Mouse (Mus musculus): ENCODE data around the gene Tubd1. TPM values are rescaled to one million over a fixed set of nuclear protein-coding genes. Genes with fewer than 3 reads are reported as not detected.

Tubd1 gene
- polyA plus RNA-seq, 1 experiment from 2014 or later = 9.8 TPM

- H3K4me2 ChIP-seq = peak overlapping the region; percentile 73
- no peak for ATAC-seq (ENCODE audit: insufficient read depth)
- H3K9ac ChIP-seq = peak overlapping the region; percentile 47
- no peaks in the 10 kb centered on the region for H3K9me3 ChIP-seq (replicated peaks)
- H3K27me3 ChIP-seq = no peaks in the 10 kb centered on the region
- H3K4me1 ChIP-seq (replicated peaks) = peaks cover 76% of the 10 kb centered on the region
- WGBS (ENCODE audit: insufficient replicate concordance) = 31% methylated on average over 7 of the region's 7 CpGs
- peak overlapping the region; percentile 74 for H3K27ac ChIP-seq (replicated peaks)
- peak overlapping the region; percentile 54 for H3K4me3 ChIP-seq (replicated peaks)
- peaks cover 9% of the 10 kb centered on the region; the same call in 1 of the 2 replicates for H3K36me3 ChIP-seq (replicated peaks)
Measured at GRCm38 (mm10) chr11:86584898-86585597, 40.3 kb downstream of the Tubd1 start.

- WGBS (ENCODE audit: insufficient replicate concordance) = 7% methylated on average over 3 of the region's 3 CpGs
- Histone ChIP-seq H3K9me3 (replicated peaks) (no peaks in the 10 kb centered on the region), H3K4me1 (replicated peaks) (peaks cover 70% of the 10 kb centered on the region), H3K27ac (replicated peaks) (peak overlapping the region; percentile 74), H3K4me2 (peak overlapping the region; percentile 73), H3K9ac (peak overlapping the region; percentile 47), H3K36me3 (replicated peaks) (peaks cover 9% of the 10 kb centered on the region; the same call in 1 of the 2 replicates), H3K27me3 (no peaks in the 10 kb centered on the region), H3K4me3 (replicated peaks) (peak overlapping the region; percentile 54)
- no peak for ATAC-seq (ENCODE audit: insufficient read depth)
Measured at GRCm38 (mm10) chr11:86585598-86585984, 40.8 kb downstream of the Tubd1 start.

GRCm38 (mm10) chr11:86586177-86586867 is 41.5 kb downstream of the Tubd1 start:
- ATAC-seq (ENCODE audit: insufficient read depth) = no peak
- under 1% methylated on average over 12 of the region's 12 CpGs for WGBS (ENCODE audit: insufficient replicate concordance)
- Histone ChIP-seq H3K9me3 (replicated peaks) (no peaks in the 10 kb centered on the region), H3K27ac (replicated peaks) (peak overlapping the region; percentile 79), H3K9ac (peak overlapping the region; percentile 60), H3K27me3 (no peaks in the 10 kb centered on the region), H3K4me2 (peak overlapping the region; percentile 73), H3K4me1 (replicated peaks) (peaks cover 63% of the 10 kb centered on the region), H3K36me3 (replicated peaks) (peaks cover 9% of the 10 kb centered on the region; the same call in 1 of the 2 replicates), H3K4me3 (replicated peaks) (peak overlapping the region; percentile 54)

- Histone ChIP-seq H3K4me2 (peak overlapping the region; percentile 73), H3K36me3 (replicated peaks) (peaks cover 9% of the 10 kb centered on the region; the same call in 1 of the 2 replicates), H3K27ac (replicated peaks) (peak overlapping the region; percentile 79), H3K4me3 (replicated peaks) (peak overlapping the region; percentile 54), H3K4me1 (replicated peaks) (peaks cover 58% of the 10 kb centered on the region), H3K27me3 (no peaks in the 10 kb centered on the region), H3K9ac (peak overlapping the region; percentile 60), H3K9me3 (replicated peaks) (no peaks in the 10 kb centered on the region)
- peak; percentile 82 for ATAC-seq (ENCODE audit: insufficient read depth)
- WGBS (ENCODE audit: insufficient replicate concordance) = 1% methylated on average over 15 of the region's 15 CpGs
Measured at GRCm38 (mm10) chr11:86586868-86587792, 42.3 kb downstream of the Tubd1 start.

DNA sequence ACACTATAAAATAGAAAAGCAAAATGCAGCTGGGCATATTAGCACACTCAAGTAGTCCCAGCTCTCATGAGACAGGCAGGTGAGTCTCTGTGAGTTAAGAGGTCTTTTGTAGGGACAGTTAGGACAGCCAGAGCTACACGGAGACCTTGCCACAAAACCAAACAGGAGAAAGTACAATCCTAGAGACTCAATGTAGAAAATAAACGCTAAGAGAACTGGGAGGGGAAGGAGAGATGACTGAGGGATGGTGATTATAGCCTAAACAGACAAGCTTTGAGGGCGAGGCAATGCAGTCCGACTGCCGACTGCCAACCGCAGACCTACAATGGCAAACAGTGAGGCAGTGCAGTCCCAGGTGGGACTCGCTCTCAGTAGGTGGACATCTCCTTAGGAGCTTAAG is 43.0 kb downstream of the Tubd1 start:
- Histone ChIP-seq H3K4me3 (replicated peaks) (peak overlapping the region; percentile 54), H3K27me3 (no peaks in the 10 kb centered on the region), H3K27ac (replicated peaks) (peak overlapping the region; percentile 79), H3K4me2 (peak overlapping the region; percentile 73), H3K36me3 (replicated peaks) (peaks cover 9% of the 10 kb centered on the region; the same call in 1 of the 2 replicates), H3K9me3 (replicated peaks) (no peaks in the 10 kb centered on the region), H3K4me1 (replicated peaks) (peaks cover 57% of the 10 kb centered on the region), H3K9ac (peak overlapping the region; percentile 60)
- WGBS (ENCODE audit: insufficient replicate concordance) = 18% methylated on average over 7 of the region's 7 CpGs
- ATAC-seq (ENCODE audit: insufficient read depth) = no peak

DNA sequence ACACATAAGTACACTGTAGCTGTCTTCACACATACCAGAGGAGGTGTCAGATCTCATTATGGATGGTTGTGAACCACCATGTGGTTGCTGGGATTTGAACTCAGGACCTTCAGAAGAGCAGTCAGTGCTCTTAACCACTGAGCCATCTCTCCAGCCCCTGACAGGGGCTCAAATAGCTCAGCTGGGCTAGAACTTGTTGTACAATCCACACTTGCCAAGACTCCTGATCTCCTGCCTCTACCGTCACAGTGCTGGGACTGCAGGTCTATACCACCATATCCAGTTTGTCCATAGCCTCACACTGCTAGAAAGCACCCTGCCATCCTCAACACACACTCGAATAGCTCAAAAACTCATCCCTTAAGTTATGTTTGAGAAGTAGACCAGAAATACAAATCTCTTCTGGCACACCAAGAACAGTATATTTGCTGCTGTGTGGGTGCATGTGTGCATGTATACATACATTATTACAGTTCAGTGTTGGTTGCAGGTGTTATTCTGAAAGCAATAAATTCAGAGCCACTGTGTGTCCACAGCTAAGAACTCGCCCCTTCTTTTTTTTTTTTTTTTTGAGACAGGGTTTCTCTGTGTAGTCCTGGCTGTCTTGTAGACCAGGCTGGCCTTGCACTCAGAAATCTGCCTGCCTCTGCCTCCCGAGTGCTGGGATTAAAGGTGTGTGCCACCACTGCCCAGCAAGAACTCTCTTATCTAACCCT is 44.0 kb downstream of the Tubd1 start:
- Histone ChIP-seq H3K27ac (replicated peaks) (no peak overlapping the region), H3K4me1 (replicated peaks) (peaks cover 63% of the 10 kb centered on the region), H3K36me3 (replicated peaks) (peaks cover 9% of the 10 kb centered on the region; the same call in 1 of the 2 replicates), H3K9ac (no peak overlapping the region), H3K27me3 (no peaks in the 10 kb centered on the region), H3K9me3 (replicated peaks) (no peaks in the 10 kb centered on the region), H3K4me3 (replicated peaks) (no peak overlapping the region), H3K4me2 (no peak overlapping the region)
- 69% methylated on average over 4 of the region's 4 CpGs for WGBS (ENCODE audit: insufficient replicate concordance)
- no peak for ATAC-seq (ENCODE audit: insufficient read depth)

- peaks cover 62% of the 10 kb centered on the region for H3K4me1 ChIP-seq (replicated peaks)
- no peak for ATAC-seq (ENCODE audit: insufficient read depth)
- WGBS (ENCODE audit: insufficient replicate concordance) = 75% methylated on average over 4 of the region's 4 CpGs
- no peak overlapping the region for H3K27ac ChIP-seq (replicated peaks)
- H3K36me3 ChIP-seq (replicated peaks) = peaks cover under 1% of the 10 kb centered on the region; the same call in 1 of the 2 replicates
- H3K9me3 ChIP-seq (replicated peaks) = no peaks in the 10 kb centered on the region
- no peaks in the 10 kb centered on the region for H3K27me3 ChIP-seq
- no peak overlapping the region for H3K9ac ChIP-seq
- no peak overlapping the region for H3K4me2 ChIP-seq
- no peak overlapping the region for H3K4me3 ChIP-seq (replicated peaks)
Measured at GRCm38 (mm10) chr11:86590066-86590465, 45.3 kb downstream of the Tubd1 start.

DNA sequence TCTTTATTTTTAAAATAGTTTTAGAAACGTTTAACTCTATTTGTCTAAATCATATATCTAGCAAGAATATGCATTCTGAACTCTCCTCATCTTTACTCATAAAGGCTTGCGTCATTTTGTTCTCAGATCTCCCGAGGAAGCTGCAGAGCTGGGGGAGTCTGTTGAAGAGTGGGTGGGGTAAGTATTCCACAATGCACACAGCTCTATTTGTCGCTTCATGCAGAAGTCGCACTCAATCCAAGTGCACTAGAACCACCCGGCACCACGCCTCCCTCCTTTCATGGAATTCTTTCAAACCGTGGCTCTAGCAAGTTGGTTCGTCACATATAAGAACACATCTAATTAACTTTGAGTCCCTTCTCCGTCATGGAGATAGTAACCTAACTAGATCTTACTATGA is 45.8 kb downstream of the Tubd1 start:
- Histone ChIP-seq H3K4me1 (replicated peaks) (peaks cover 58% of the 10 kb centered on the region), H3K27me3 (no peaks in the 10 kb centered on the region), H3K9me3 (replicated peaks) (no peaks in the 10 kb centered on the region), H3K27ac (replicated peaks) (no peak overlapping the region), H3K36me3 (replicated peaks) (peaks cover 3% of the 10 kb centered on the region; the same call in 1 of the 2 replicates), H3K4me3 (replicated peaks) (no peak overlapping the region), H3K4me2 (no peak overlapping the region), H3K9ac (no peak overlapping the region)
- ATAC-seq (ENCODE audit: insufficient read depth) = no peak
- WGBS (ENCODE audit: insufficient replicate concordance) = 75% methylated on average over 10 of the region's 10 CpGs

- H3K36me3 ChIP-seq (replicated peaks) = peaks cover 4% of the 10 kb centered on the region; the same call in 1 of the 2 replicates
- H3K27ac ChIP-seq (replicated peaks) = no peak overlapping the region
- H3K9ac ChIP-seq = no peak overlapping the region
- H3K27me3 ChIP-seq = no peaks in the 10 kb centered on the region
- no peak for ATAC-seq (ENCODE audit: insufficient read depth)
- no peak overlapping the region for H3K4me2 ChIP-seq
- 64% methylated on average over 4 of the region's 4 CpGs for WGBS (ENCODE audit: insufficient replicate concordance)
- no peaks in the 10 kb centered on the region for H3K9me3 ChIP-seq (replicated peaks)
- no peak overlapping the region for H3K4me3 ChIP-seq (replicated peaks)
- peaks cover 60% of the 10 kb centered on the region for H3K4me1 ChIP-seq (replicated peaks)
Measured at GRCm38 (mm10) chr11:86591301-86591845, 46.6 kb downstream of the Tubd1 start.

Measured in liver, embryonic 15.5 days (tissue).